Mouse (Mus musculus) kidney, adult 11 months (tissue): ENCODE data around the gene Suclg2.

Experiments
- DNase-seq: peaks from one replicate; pipeline ENCODE4 v3.0.0; 2022

The Suclg2 gene

DNA sequence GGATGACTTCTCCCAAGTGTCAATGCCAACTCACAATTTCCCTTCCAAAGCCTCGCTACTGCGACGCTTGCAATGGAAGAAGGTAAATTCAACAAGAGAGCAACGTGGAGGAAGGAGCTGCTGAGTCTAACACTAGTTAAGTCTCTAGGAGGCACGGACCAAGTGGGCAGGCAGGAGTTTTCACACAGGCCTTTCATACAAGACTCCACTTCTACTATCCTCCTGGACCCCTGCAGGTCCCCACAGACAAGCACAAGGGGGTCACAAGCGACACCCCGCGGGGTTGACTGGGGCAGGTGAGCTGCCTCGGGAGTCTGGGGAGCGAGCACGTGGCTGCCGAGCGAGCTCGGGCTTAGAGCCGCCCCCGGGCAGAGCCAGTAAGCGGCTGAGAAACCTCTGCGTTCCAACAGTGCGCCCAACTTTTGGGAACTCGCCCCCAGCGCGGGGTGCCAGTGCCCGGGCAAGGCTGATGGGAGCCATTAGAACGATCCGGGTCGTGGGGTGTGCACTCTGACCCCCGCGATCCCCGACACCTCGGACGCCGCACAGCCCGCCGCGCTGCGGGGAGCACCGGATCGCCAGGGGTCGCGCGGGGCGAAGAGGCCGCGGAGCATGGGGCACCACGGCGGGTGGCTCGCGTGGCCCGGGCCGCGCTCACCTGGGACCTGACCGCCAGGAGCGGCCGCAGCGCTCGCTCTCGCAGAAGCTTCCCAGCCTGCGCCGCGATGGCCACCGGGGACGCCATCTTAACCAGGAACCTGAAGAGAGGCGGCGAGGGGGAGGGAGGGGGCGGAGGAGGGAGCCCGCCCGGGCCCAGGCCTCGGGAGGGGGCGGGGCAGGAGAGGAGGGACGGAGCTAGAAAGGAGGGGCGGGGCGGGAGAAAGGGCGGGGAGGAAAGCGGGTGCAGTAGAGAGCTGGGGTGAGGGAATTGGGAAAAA, at the start of gene Suclg2:
Gene Suclg2 (minus strand): TSS at position 770 of the 938 bp plus-strand sequence.
- DNase-seq, result peak; percentile 70

DNA sequence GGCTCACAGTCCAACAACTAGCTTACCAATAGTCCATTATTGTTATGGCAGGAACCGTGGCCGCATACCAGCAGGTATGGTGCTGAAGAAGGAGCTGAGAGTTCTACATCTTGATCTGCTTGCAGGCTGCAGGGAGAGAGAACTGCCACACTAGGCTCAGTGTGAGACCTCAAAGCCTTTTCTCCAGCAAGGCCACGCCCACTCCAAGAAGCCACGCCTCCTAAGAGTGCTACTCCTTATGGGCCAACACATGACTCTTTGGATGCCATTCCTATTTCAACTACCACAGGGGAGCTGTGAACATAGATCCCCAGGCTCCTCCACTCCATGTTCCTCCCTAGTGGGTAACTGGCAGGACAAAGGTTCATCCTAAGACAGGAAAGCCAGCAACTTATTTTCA, 48.0 kb upstream of the Suclg2 start:
- DNase-seq, result no peak

DNA sequence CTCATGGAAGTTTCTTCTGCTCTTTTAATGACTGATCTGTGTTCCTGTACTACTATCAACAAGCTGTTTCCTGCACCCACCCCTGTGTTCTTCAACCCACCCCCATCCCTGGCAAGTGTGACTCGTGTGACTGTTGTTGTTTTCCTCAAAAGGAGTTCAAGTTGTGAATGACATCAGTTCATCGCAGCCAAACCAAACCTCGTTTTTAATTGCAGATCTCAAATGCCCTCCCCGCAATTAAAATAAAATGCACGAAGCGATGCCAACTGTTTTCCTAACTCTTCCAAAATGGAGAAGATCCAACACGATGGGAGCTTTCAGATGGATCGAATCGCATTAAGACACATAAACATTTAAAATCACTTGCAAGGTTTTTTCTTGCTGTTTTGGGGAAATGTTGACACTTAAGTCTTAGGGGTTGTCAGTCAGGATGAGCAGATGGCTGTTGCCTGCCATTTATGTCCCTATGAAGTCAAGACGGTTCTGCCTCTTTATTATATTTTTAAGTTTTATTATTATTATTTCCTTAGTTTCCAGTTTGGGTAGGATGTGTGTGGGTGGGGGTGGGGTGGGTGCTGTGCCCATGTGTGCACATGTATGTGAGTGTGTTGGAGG, 41.1 kb upstream of the Suclg2 start:
- DNase-seq, result no peak

DNA sequence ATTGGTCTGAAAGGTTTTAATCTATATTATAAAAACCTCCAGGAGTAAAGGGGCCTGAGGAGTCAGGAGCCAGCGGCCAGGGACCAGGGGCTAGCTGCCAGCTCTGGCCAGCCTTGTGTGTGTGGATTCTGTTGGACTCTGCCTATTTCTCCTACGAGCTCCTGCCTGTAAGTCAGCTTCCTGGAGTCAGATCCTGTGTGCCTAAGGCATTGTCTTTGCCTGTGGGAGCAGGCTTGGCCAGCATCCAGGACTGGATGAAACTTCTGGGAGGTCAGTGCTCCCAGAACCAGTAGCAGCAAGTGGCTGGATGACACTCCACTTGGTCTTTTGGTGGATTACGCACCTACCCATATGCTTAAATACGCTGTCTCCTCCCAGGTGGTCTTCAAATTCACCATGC, 23.8 kb upstream of the Suclg2 start:
- DNase-seq, result no peak

DNA sequence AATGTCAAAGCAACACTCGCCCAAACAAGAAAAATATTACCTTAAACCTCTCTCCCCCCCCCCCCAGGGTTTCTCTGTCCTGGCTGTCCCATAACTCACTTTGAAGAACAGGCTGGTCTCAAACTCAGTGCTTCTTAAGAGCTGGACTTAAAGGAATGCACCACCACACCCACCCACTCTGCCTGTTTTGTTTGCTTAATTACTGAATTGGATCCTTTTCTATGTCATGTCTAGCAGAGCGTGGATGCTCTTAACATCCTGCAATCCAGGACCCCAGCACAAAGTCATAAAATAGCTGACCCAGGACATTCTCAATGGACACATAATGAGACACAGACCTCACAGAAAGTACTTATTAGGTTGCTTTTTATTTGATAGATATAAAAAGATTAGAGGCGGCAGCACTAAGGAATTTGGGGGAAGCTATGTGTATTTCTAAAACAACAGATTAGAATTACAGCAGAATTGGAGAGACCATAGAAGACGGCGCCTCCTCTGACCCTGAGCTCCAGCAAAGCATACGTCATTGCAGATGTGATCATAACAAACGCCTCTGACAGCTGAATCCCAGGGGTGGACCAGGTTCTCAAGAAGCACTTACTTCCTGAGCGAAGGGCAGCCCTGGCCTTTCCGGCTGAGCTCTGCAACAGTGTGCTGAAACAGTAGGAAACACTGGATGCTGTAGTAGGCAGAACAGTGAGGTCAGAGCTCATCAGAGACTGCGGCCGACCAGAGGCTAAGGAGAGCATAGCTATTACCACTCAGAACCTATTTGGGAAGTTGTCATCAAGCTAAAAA, 13.2 kb upstream of the Suclg2 start:
- DNase-seq, result no peak

DNA sequence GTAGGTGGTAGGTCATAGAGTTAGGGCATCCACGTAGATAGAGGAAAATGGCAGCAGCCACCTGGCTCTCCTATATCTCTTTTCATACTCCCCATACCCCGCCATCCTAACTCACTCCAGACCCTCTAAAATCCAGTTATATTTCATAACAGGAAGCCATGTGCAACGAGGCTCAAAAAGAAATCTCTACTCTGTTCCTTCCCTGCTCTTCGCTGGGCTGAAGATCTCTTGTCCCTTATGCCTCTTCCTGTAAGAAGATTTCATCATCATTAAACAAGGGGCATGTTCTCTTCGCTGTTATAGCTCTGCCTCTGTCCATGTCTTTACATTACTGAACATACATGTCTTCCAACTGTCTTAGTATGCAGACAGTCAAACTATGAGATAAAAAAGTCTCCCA, 10.8 kb upstream of the Suclg2 start:
- DNase-seq, result no peak

DNA sequence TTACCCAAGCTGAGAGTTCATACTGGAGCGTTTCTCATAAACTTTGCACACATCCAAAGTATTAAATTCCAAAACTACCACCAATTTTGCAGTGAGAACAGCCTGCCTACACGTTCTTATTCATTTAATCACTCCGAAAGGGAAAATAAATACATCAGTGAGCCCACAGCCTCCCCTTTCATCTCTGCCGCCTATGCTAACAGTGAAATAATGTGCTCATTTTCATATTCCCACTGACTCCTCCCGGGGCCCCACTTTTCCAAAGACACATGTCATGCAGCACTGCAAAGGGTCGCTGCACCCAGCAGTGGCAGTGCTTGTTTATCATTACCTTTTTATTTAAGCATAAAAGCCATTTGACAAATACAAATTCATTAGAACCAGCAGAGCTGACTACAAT, 6.7 kb upstream of the Suclg2 start:
- DNase-seq, result no peak

DNA sequence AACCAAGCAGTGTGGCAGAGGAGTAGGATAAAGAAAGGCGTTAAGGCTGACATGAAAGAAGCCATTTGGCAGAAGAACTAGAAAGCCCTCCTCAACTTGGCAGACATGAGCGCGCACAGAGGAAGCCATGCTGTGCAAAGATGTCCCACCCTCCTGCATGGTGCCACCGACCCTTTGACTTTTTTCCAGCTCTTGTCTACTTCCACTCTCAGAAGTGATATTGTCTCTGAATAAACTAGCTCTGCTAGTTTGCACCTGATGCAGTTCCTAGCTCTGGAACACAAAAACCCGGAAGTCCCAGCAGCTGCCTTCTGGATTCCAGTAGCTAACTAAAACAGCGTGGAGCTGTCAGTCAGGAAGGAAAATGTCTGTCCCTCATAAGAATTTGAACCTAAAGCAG, 4.8 kb upstream of the Suclg2 start:
- no peak for DNase-seq

DNA sequence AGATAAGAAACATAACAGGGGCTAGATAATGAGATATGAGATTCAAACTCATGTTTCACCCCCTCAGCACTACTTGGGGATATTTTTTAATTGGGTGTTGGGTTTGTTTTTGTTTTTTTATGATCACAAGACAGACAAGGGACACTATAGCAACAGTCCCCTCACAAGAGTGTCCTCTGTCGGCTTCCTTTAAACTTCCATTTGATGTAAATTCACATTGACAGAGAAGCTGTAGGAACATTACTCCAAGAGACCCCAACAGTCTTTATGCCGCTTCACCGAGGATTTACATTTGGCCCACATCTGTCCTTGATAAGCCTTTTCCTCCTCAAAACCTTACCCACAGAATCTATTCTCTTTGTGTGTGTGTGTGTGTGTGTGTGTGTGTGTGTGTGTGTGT, 1.2 kb upstream of the Suclg2 start:
- DNase-seq, result no peak

DNA sequence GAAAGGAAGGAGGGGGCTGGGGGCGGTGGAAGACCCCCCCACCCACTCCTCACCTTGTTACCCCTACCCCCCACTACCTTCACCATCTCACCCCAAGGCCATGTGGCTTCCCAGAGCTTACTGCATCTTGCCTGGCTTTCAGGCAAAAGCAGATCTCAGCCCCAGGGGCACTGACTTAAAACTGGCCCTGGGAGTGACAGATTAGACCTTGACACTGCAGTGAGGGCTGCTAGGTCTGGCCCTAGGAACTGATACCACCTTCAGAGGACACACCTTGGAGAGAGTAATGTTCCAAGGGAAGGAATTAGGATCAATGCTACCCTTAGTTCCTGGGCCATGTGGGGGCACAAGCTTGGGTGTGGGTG, 351 bp upstream of the Suclg2 start:
- DNase-seq, result no peak

DNA sequence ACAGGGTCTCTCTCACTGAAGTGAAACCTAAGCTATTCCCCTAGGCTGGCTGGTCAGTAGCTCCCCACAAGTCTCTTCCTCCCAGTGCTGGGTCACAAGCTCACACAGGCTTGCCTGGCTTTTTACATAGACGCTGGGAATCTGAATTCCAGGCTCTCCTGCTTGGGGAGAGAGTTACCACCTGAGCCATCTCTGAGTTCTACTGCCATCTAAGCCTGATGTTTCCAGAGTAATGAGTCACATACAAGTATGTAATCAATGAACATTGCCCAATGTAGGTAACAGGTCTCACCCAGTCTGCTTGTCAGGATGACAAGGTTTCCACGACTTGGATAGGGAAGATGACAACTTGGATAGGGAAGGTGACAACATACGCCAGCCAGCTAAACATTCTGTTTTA, 1.5 kb downstream of the Suclg2 start:
- DNase-seq, result no peak

DNA sequence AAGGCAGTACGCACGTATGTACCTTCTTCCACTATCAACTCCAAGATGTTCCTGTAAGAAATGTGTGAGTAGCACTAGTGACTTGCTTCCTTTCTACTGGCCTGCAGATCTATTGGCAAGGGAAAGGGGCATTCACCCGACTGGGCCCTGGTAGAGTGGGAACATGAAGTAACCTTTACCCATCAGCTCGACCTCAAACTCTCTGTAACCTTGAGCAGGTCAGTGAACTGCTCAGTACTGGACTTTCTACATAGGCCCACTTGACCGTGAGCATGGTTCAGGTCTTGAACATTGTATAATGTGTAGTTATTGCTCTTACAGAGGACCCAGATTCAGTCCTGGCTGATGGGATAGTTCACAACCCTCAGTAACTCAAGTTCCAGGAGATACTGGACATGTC, 2.1 kb downstream of the Suclg2 start:
- DNase-seq, result peak; percentile 64

DNA sequence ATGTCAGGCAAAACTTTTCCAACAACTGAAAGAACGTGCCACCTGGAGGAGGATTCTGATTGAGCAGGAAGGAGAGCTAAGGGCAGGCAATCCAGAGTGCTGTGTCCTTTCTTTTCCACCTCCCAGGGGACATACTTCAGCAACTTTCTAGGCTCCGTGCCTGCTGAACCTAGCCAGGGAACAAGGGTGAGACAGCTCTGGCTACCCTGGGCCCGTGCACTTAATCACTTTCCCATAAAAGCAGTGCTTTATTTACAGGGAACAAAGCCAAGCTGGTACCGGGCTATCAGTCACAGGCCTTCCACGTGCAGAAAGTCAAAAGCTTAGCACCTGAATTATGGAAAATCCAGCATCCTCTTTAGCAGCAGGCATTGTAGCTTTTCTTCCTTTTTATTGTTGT, 5.4 kb downstream of the Suclg2 start:
- peak; percentile 89 for DNase-seq

DNA sequence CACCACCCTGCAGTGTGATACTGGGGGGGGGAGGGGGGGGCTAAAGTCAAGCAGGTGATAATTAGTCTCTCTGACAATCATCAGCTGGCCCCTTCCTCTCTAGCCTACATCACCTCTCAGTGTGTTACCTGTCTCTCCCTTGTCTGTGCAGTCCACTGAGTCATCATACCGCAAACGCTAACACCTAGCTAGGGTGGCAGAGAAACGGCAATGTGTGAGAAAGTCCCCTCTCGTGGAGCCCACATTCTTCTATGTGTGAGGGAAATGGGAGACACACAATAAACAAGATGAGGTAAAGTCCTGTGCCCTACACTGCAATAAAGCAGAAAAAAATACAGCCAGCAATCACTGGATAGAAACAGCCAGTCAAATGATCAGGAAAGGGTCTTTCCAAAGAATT, 6.5 kb downstream of the Suclg2 start:
- no peak for DNase-seq

DNA sequence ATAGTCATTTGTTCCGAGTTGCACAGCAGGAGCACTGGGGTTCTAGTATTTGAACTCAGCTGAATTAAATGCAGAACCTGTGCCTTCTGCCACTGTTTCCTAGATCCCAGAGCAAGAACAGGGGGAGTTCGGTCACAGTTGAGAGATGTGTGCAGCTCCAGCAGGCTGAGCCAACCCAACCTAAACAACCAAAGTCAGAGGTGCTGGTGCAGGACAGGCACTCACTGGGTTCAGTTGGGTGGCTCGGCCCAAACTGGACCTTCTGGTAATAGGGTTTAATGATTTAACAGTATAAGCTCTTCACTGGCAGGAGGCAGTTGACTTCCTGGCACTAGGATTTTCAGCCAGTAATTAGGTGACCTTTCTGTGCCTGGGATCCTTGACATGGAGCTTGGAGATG, 6.9 kb downstream of the Suclg2 start:
- peak; percentile 90 for DNase-seq

DNA sequence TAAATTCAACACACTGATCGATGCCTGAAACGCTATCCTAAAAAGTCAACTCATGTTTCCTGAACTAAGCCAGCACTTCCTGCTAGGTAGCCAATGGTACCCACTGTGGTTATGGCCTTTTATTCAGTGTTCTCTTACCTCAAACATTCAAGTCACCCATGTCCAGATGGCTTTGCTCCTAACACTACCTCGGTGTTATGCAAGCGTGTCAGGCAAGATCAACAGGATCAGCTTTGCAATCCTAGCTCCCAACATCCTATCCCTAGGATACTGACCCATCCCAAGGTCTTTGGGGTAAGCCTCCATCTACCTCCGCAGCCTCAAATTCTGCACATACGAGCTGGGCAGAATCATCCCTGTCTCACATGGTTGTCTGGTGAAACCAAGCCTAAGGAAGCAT, 7.7 kb downstream of the Suclg2 start:
- DNase-seq, result no peak

DNA sequence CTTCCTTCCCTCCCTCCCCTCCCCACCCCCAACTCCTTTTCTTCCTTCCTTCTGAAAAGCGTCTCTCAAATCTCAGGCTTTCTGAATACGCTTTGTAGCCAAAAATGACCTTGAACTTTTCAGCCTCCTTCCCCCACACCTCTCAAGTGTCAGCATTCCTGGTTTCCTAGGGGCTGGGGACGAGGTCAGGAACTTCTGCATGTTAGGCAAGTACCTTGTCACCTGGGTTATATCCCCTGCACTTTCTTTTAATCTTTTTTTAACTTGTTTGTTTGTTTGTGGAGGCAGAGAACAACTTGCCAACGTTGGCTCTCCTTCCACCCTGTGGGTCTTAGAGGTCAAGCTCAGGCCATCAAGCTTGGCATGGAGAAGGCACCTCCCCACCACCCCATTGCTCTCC, 9.1 kb downstream of the Suclg2 start:
- no peak for DNase-seq

DNA sequence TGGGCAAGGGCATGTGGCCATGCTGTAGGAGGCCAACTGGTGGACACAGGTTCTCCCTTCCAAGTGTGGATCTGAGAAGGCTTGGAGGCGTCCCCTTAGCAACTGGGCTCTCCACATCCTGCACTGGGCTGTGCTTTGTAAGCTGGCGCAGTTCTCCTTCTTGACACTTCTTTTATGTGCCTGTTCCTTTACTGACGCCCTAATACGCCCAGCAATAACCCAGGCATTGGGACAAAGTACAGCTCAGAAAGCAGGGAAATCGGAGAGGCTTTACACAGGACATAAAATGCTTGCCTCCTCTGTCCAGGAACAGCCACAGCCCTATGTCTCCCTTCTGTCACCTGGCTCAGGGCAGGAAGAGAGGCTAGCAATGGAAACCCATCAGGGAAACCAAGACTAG, 9.5 kb downstream of the Suclg2 start:
- DNase-seq, result no peak

DNA sequence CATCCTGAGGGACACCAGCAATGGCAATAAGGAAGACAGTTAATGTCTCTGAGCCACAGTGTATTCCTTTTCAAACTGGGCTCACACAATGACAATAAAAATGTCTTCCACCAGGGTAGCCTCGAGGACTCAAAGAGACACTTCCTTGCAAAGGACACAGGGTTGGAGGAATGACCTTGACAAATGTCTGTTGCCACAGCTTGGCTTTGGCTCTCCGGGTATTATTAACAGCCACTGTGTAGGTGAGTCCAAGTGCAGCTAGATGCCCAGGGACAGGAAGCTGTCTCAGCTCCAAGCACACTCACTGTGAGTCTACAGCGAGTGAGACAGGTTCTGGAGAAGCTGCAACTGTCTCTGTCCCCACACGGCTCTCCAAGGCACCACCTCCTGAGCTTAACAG, 14.0 kb downstream of the Suclg2 start:
- DNase-seq, result peak; percentile 36

DNA sequence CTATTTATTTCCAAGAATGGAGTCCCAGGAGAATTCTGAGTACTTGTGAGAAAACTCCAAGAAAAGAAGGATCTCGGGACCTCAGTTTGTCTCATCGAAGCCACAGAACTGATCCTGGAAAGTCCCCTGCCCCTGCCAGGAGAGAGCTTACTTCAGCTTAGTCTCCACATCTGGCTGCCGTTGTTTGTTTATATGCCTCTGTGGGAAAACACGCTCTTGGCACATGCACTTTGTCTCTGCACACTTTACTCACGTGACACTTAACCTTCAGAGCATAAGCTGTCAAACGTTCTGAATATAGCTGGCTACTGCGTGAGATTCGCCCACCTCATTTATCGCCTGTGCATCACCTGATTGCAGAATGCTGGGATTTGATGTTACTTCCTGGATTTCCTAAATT, 16.4 kb downstream of the Suclg2 start:
- no peak for DNase-seq

DNA sequence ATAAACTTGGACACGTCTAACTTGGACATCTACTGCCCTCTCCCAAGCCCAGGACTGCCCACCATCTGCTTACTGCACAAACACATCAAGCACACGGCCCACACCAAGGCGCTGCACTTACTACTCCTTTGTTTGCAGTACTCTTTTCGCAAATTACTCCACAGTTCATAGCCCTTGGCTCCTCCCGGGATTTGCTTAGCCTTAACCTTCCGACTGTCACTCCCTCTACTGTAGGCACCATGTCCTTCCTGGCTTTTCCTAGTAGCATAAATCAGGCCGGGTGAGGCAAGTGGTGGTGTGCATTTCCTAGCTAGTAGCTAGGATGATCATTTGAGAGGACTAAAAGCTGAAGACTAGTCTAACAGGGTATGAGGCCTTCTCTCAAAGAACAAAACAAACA, 16.8 kb downstream of the Suclg2 start:
- DNase-seq, result no peak

DNA sequence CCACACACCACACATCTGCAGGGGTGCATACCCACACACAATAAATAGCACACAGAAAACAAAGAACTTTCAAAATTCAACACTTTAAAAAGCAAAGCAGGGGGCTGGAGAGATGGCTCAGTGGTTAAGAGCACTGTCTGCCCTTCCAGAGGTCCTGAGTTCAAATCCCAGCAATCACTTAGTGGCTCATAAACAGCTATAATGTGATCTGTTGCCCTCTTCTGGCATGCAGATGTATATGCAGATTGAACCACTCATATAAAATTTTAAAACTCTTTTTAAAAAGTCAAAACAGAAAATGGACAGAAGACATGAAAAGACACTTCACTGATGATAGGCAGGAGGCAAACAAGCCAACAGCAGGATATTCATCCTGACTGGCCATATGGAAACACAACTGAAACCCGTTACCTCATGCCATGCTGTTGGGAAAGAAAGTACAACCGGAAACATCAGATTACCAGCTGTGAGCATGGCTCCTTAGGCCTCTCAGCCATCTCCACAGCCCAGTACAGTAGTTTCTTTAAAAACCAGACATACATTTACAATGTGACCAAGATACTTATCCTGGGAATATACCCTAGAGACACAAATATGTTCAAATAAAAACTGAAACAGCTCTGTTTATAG, 17.5 kb downstream of the Suclg2 start:
- DNase-seq, result no peak

DNA sequence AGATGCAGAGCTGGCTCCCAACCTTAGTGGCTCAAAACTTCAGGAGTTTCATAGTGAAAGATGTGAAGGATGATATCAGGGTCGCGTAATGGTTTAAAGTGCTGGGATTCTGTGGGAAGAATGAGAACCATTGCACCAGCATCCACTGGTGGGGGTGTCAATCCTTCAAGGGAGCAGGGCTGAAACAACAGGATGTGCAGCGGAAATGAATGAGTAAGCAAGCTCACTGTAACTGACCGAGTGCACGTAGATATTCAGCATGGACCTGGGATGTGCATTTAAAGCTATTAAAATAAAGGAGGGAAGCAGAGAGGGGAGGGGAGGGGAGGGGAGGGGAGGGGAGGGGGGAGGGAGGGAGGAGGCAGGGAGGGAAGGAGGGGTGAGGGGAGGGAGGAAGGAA, 18.4 kb downstream of the Suclg2 start:
- DNase-seq, result no peak
